Mouse (Mus musculus): ENCODE data around the gene Gramd1c. TPM values are rescaled to one million over a fixed set of nuclear protein-coding genes. Genes with fewer than 3 reads are reported as not detected.

Gramd1c gene
- polyA plus RNA-seq, 1 experiment from 2014 or later: 6.3 TPM

GRCm38 (mm10) chr16:43973147-43973546, 90.0 kb downstream of the Gramd1c start:
- 86% methylated on average over 11 of the region's 11 CpGs for WGBS
- no peak for ATAC-seq (ENCODE audit: insufficient number of reproducible peaks, low FRiP score, low TSS enrichment, low read depth)

GRCm38 (mm10) chr16:43972391-43972790, 90.8 kb downstream of the Gramd1c start:
- ATAC-seq (ENCODE audit: insufficient number of reproducible peaks, low FRiP score, low TSS enrichment, low read depth): no peak
- H3K9ac ChIP-seq: no peak overlapping the region
- H3K27me3 ChIP-seq: no peaks in the 10 kb centered on the region
- no peaks in the 10 kb centered on the region for H3K9me3 ChIP-seq
- 0 out of 2 replicates have a peak, but pooled peaks cover 3% of the 10 kb centered on the region for H3K36me3 ChIP-seq
- WGBS: 92% methylated on average over 2 of the region's 2 CpGs
- H3K4me1 ChIP-seq: no peaks in the 10 kb centered on the region; the same call in 1 of the 2 replicates
- H3K4me3 ChIP-seq: no peak overlapping the region
- H3K4me2 ChIP-seq: no peak overlapping the region
- H3K27ac ChIP-seq: no peak overlapping the region

More at GRCm38 (mm10) chr16:43973147-43973546, 90.0 kb downstream of the Gramd1c start:
- H3K4me2 ChIP-seq: no peak overlapping the region
- H3K9me3 ChIP-seq: no peaks in the 10 kb centered on the region
- H3K27me3 ChIP-seq: no peaks in the 10 kb centered on the region
- H3K27ac ChIP-seq: no peak overlapping the region
- 0 out of 2 replicates have a peak, but pooled peaks cover 3% of the 10 kb centered on the region for H3K36me3 ChIP-seq
- H3K4me1 ChIP-seq: no peaks in the 10 kb centered on the region; the same call in 1 of the 2 replicates
- H3K9ac ChIP-seq: no peak overlapping the region
- H3K4me3 ChIP-seq: no peak overlapping the region

DNA sequence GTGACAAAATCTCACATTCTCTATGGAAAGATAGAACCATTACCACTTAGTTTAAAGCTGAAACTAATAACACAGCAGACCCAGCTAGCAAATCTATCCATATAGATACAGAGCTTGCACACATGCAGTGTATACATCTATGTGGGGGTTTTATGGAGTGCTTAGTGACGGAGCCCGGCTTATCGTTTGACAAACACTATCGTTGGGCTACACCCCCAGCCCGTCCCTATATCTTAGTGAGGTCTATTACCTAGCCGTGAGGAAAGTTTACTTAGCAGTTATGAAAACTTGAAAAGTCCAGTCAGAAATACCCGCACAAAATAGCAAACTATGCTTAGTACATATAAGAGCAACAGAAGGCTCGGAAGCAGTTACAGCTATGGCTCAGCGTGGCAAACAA, 91.4 kb downstream of the Gramd1c start:
- Histone ChIP-seq H3K9me3 (no peaks in the 10 kb centered on the region), H3K9ac (no peak overlapping the region), H3K36me3 (0 out of 2 replicates have a peak, but pooled peaks cover 3% of the 10 kb centered on the region), H3K4me1 (no peaks in the 10 kb centered on the region; the same call in 1 of the 2 replicates), H3K4me2 (no peak overlapping the region), H3K27me3 (no peaks in the 10 kb centered on the region), H3K4me3 (no peak overlapping the region), H3K27ac (no peak overlapping the region)
- no peak for ATAC-seq (ENCODE audit: insufficient number of reproducible peaks, low FRiP score, low TSS enrichment, low read depth)
- 87% methylated on average over 9 of the region's 9 CpGs for WGBS

DNA sequence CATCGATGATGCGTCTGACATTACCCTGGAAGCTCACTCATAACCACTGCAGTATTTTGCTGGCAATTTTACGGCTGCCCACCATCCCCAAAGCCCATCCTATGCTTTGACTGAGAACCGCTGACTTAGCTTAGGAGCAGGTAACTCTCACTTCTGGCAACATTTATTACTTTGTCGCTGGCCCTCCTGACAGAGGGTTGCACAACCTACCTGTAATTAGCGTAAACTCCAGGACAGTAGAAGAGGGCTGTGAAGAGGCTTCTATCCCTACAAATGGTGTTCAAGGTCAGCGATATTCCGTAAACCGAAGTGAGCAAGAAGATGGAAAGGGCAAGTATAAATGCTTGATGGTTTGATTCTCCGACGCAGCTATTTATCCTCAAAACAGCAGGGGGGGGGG, 92.0 kb downstream of the Gramd1c start:
- ATAC-seq (ENCODE audit: insufficient number of reproducible peaks, low FRiP score, low TSS enrichment, low read depth): no peak
- H3K27ac ChIP-seq: no peak overlapping the region
- H3K4me2 ChIP-seq: no peak overlapping the region
- no peaks in the 10 kb centered on the region; the same call in 1 of the 2 replicates for H3K4me1 ChIP-seq
- H3K9me3 ChIP-seq: no peaks in the 10 kb centered on the region
- 0 out of 2 replicates have a peak, but pooled peaks cover 3% of the 10 kb centered on the region for H3K36me3 ChIP-seq
- WGBS: 86% methylated on average over 11 of the region's 11 CpGs
- no peak overlapping the region for H3K9ac ChIP-seq
- H3K27me3 ChIP-seq: no peaks in the 10 kb centered on the region
- no peak overlapping the region for H3K4me3 ChIP-seq

GRCm38 (mm10) chr16:43970426-43970825, 92.7 kb downstream of the Gramd1c start:
- Histone ChIP-seq H3K9ac (no peak overlapping the region), H3K4me2 (no peak overlapping the region), H3K27ac (no peak overlapping the region), H3K36me3 (0 out of 2 replicates have a peak, but pooled peaks cover 3% of the 10 kb centered on the region), H3K4me1 (no peaks in the 10 kb centered on the region; the same call in 1 of the 2 replicates), H3K4me3 (no peak overlapping the region), H3K9me3 (no peaks in the 10 kb centered on the region), H3K27me3 (no peaks in the 10 kb centered on the region)
- no peak for ATAC-seq (ENCODE audit: insufficient number of reproducible peaks, low FRiP score, low TSS enrichment, low read depth)
- WGBS: 78% methylated on average over 3 of the region's 3 CpGs

GRCm38 (mm10) chr16:43965781-43966389, 97.3 kb downstream of the Gramd1c start:
- Histone ChIP-seq H3K4me2 (no peak overlapping the region), H3K4me3 (no peak overlapping the region), H3K4me1 (no peaks in the 10 kb centered on the region), H3K9ac (no peak overlapping the region), H3K9me3 (no peaks in the 10 kb centered on the region), H3K27me3 (no peaks in the 10 kb centered on the region), H3K27ac (no peak overlapping the region), H3K36me3 (0 out of 2 replicates have a peak, but pooled peaks cover 3% of the 10 kb centered on the region)
- whole genome bisulfite sequencing: 76% methylated on average over 13 of the region's 13 CpGs
- no peak for ATAC-seq (ENCODE audit: insufficient number of reproducible peaks, low FRiP score, low TSS enrichment, low read depth)

- Histone ChIP-seq H3K27ac (no peak overlapping the region), H3K4me2 (no peak overlapping the region), H3K9ac (no peak overlapping the region), H3K27me3 (no peaks in the 10 kb centered on the region), H3K4me3 (no peak overlapping the region), H3K9me3 (no peaks in the 10 kb centered on the region), H3K36me3 (0 out of 2 replicates have a peak, but pooled peaks cover 3% of the 10 kb centered on the region), H3K4me1 (no peaks in the 10 kb centered on the region)
- 77% methylated on average over 3 of the region's 3 CpGs for WGBS
- no peak for ATAC-seq (ENCODE audit: insufficient number of reproducible peaks, low FRiP score, low TSS enrichment, low read depth)
Measured at GRCm38 (mm10) chr16:43963780-43964179, 99.4 kb downstream of the Gramd1c start.

GRCm38 (mm10) chr16:43963291-43963690, 99.9 kb downstream of the Gramd1c start:
- Histone ChIP-seq H3K4me2 (no peak overlapping the region), H3K27ac (no peak overlapping the region), H3K36me3 (no peaks in the 10 kb centered on the region), H3K4me3 (no peak overlapping the region), H3K4me1 (no peaks in the 10 kb centered on the region), H3K27me3 (no peaks in the 10 kb centered on the region), H3K9ac (no peak overlapping the region), H3K9me3 (no peaks in the 10 kb centered on the region)
- 89% methylated on average over 9 of the region's 9 CpGs for WGBS
- no peak for ATAC-seq (ENCODE audit: insufficient number of reproducible peaks, low FRiP score, low TSS enrichment, low read depth)

DNA sequence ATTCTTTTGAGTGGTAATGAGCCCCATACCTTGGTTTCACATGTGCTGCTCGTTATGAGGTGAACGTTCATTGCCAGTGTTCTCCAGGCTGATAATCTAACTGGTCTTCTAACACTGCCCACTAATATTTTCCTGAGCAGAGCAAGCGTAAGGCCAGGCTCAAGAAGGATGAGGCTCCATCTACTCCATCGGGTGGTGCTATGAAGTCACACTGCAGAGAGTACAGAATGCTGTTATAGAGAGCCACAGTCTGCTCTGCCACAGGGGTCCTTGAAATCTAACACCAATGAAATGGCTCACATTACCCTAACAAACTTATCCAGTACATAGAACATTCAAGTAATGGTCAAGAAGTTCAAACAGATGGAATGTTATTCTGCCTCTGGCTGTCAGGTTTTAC, 105.1 kb downstream of the Gramd1c start:
- Histone ChIP-seq H3K36me3 (no peaks in the 10 kb centered on the region; the same call in 1 of the 2 replicates), H3K4me2 (no peak overlapping the region), H3K4me1 (no peaks in the 10 kb centered on the region), H3K27me3 (no peaks in the 10 kb centered on the region), H3K27ac (no peak overlapping the region), H3K9me3 (no peaks in the 10 kb centered on the region), H3K4me3 (no peak overlapping the region), H3K9ac (no peak overlapping the region)
- ATAC-seq (ENCODE audit: insufficient number of reproducible peaks, low FRiP score, low TSS enrichment, low read depth): no peak
- 43% methylated on average over 4 of the region's 4 CpGs for WGBS

DNA sequence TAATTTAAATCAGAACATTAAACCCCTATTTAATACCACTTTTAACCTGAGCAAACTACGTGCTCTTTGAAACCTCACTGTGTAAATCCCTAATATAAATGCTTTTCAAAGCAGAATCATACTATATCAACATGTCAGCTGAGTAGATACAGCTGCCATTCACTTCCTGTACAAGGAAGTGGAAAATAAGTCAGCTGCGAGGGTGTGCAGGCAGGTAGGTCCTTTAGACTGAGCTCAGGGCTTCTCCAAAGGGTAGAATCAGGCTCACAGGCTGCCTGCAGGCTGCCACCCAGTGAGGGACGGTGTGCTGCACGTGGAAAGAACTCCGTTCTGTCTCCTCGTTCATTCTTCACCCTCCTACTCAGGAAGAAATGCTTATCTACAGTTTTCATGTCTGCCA, 108.2 kb downstream of the Gramd1c start:
- no peaks in the 10 kb centered on the region; the same call in 1 of the 2 replicates for H3K36me3 ChIP-seq
- no peak overlapping the region for H3K4me3 ChIP-seq
- no peak overlapping the region for H3K27ac ChIP-seq
- ATAC-seq (ENCODE audit: insufficient number of reproducible peaks, low FRiP score, low TSS enrichment, low read depth): no peak
- H3K4me2 ChIP-seq: no peak overlapping the region
- 69% methylated on average over 6 of the region's 6 CpGs for WGBS
- H3K9me3 ChIP-seq: no peaks in the 10 kb centered on the region
- no peak overlapping the region for H3K9ac ChIP-seq
- no peaks in the 10 kb centered on the region for H3K4me1 ChIP-seq
- H3K27me3 ChIP-seq: no peaks in the 10 kb centered on the region

- 64% methylated on average over 4 of the region's 4 CpGs for WGBS
- Histone ChIP-seq H3K9me3 (no peaks in the 10 kb centered on the region), H3K36me3 (no peaks in the 10 kb centered on the region), H3K4me2 (no peak overlapping the region), H3K27ac (no peak overlapping the region), H3K4me3 (no peak overlapping the region), H3K27me3 (no peaks in the 10 kb centered on the region), H3K4me1 (no peaks in the 10 kb centered on the region), H3K9ac (no peak overlapping the region)
- no peak for ATAC-seq (ENCODE audit: insufficient number of reproducible peaks, low FRiP score, low TSS enrichment, low read depth)
Measured at GRCm38 (mm10) chr16:43951591-43951990, 111.6 kb downstream of the Gramd1c start.

GRCm38 (mm10) chr16:43945869-43946268, 117.3 kb downstream of the Gramd1c start:
- no peak overlapping the region for H3K4me3 ChIP-seq
- H3K27ac ChIP-seq: no peak overlapping the region
- 52% methylated on average over 3 of the region's 3 CpGs for WGBS

More at GRCm38 (mm10) chr16:43945869-43946268, 117.3 kb downstream of the Gramd1c start:
- Histone ChIP-seq H3K4me2 (no peak overlapping the region), H3K9me3 (no peaks in the 10 kb centered on the region), H3K4me1 (no peaks in the 10 kb centered on the region), H3K27me3 (no peaks in the 10 kb centered on the region), H3K9ac (no peak overlapping the region), H3K36me3 (no peaks in the 10 kb centered on the region)
- ATAC-seq (ENCODE audit: insufficient number of reproducible peaks, low FRiP score, low TSS enrichment, low read depth): no peak
